Mouse (Mus musculus) lung, embryonic 15.5 days (tissue): ENCODE data around the gene Chd5. TPM values are rescaled to one million over a fixed set of nuclear protein-coding genes. Genes with fewer than 3 reads are reported as not detected.
A peak's percentile ranks its signal among the peaks of the same experiment; 100 is the strongest.

Experiments used
- ATAC-seq: fragments of 200-750 bp; cut with Nextera tagmentation; 2 replicates; pipeline ENCODE4 v1.8.0; 2017; ENCODE audit warnings: moderate number of reproducible peaks, borderline replicate concordance; ENCODE audit not compliant: low FRiP score, low TSS enrichment; ENCODE audit errors: extremely low read depth
- H3K27ac ChIP-seq: fragments of 300-500 bp; sonication (generic); 2 replicates; pipeline ENCODE4 v1.5.1; 2015; ENCODE audit warnings: moderate library complexity, mild to moderate bottlenecking, inconsistent platforms
- H3K27me3 ChIP-seq: fragments of 300-500 bp; sonication (generic); 2 replicates; pipeline ENCODE4 v1.6.1; 2015; ENCODE audit warnings: inconsistent platforms
- H3K36me3 ChIP-seq: fragments of 300-500 bp; sonication (generic); 2 replicates; pipeline ENCODE4 v1.6.1; 2015; ENCODE audit warnings: inconsistent platforms
- H3K4me1 ChIP-seq: fragments of 300-500 bp; sonication (generic); 2 replicates; pipeline ENCODE4 v1.6.1; 2015; ENCODE audit warnings: inconsistent platforms
- H3K4me2 ChIP-seq: fragments of 300-500 bp; sonication (generic); 2 replicates; pipeline ENCODE4 v1.6.1; 2015; ENCODE audit warnings: inconsistent platforms, mild to moderate bottlenecking, moderate library complexity
- H3K4me3 ChIP-seq: fragments of 300-500 bp; sonication (generic); 2 replicates; pipeline ENCODE4 v1.5.1; 2015; ENCODE audit warnings: mild to moderate bottlenecking, inconsistent platforms
- H3K9ac ChIP-seq: fragments of 300-500 bp; sonication (generic); 2 replicates; pipeline ENCODE4 v1.6.1; 2015; ENCODE audit warnings: inconsistent platforms
- H3K9me3 ChIP-seq: fragments of 300-500 bp; sonication (generic); 2 replicates; pipeline ENCODE4 v1.6.1; 2016; ENCODE audit warnings: inconsistent platforms
- whole genome bisulfite sequencing: fragments of 180-500 bp; shearing (Covaris S2); methylation state at CpG from one replicate; pipeline ENCODE4 v1.1.7; 2015; 5-methylcytosine and 5-hydroxymethylcytosine counted together
- polyA plus RNA-seq: library from polyadenylated mRNA; unstranded; fragments of >200 nt; fragmentation: Nextera tagmentation; extraction: Ambion mirVana; gene quantifications from 2 replicates; pipeline ENCODE4 v1.2.1, GENCODE M21; 2015

The Chd5 gene
- 0.03 and 0.10 TPM in 2 replicates for polyA plus RNA-seq

GRCm38 (mm10) chr4:152338419-152339292, at the start of gene Chd5:
Chd5 (plus strand) TSS chr4:152338651.
- Histone ChIP-seq H3K4me2 (peak within 1 kb of the TSS; percentile 95), H3K9me3 (no peaks in the 10 kb centered on the region), H3K27me3 (peaks cover 73% of the 10 kb centered on the region), H3K9ac (peak within 1 kb of the TSS; percentile 14), H3K4me1 (peaks cover 10% of the 10 kb centered on the region), H3K27ac (no peak within 1 kb of the TSS), H3K4me3 (peak within 1 kb of the TSS; percentile 47), H3K36me3 (peaks cover 19% of the 10 kb centered on the region)
- no peak for ATAC-seq
- 1% methylated on average over 71 of the region's 120 CpGs for WGBS

GRCm38 (mm10) chr4:152290385-152290784, 48.1 kb upstream of the Chd5 start:
- peaks cover 77% of the 10 kb centered on the region for H3K27me3 ChIP-seq
- H3K4me3 ChIP-seq, result 0 out of 2 replicates have a peak overlapping the region, but pooled peaks have one; percentile 10
- WGBS, result under 1% methylated on average over 38 of the region's 39 CpGs
- no peak overlapping the region for H3K9ac ChIP-seq
- no peak for ATAC-seq
- no peak overlapping the region for H3K27ac ChIP-seq
- no peaks in the 10 kb centered on the region for H3K36me3 ChIP-seq
- peak overlapping the region; percentile 16; the same call in 1 of the 2 replicates for H3K4me2 ChIP-seq
- H3K9me3 ChIP-seq, result no peaks in the 10 kb centered on the region
- peaks cover 12% of the 10 kb centered on the region; the same call in 1 of the 2 replicates for H3K4me1 ChIP-seq

GRCm38 (mm10) chr4:152290991-152291390, 47.5 kb upstream of the Chd5 start:
- no peaks in the 10 kb centered on the region for H3K36me3 ChIP-seq
- H3K27me3 ChIP-seq, result peaks cover 71% of the 10 kb centered on the region
- H3K9ac ChIP-seq, result no peak overlapping the region
- no peaks in the 10 kb centered on the region for H3K9me3 ChIP-seq
- no peak for ATAC-seq
- peaks cover 18% of the 10 kb centered on the region for H3K4me1 ChIP-seq
- WGBS, result 23% methylated on average over 11 of the region's 11 CpGs
- no peak overlapping the region for H3K27ac ChIP-seq
- no peak overlapping the region for H3K4me2 ChIP-seq
- H3K4me3 ChIP-seq, result no peak overlapping the region

- no peaks in the 10 kb centered on the region for H3K9me3 ChIP-seq
- H3K4me2 ChIP-seq, result peak within 1 kb of the TSS; percentile 16; the same call in 1 of the 2 replicates
- no peak within 1 kb of the TSS for H3K9ac ChIP-seq
- 27% methylated on average over 6 of the region's 6 CpGs for WGBS
- H3K4me1 ChIP-seq, result peaks cover 15% of the 10 kb centered on the region
- H3K27ac ChIP-seq, result no peak within 1 kb of the TSS
- H3K27me3 ChIP-seq, result peaks cover 65% of the 10 kb centered on the region
- H3K36me3 ChIP-seq, result no peaks in the 10 kb centered on the region
- ATAC-seq, result no peak
- H3K4me3 ChIP-seq, result no peak within 1 kb of the TSS
Observed at GRCm38 (mm10) chr4:152291562-152291961, 46.9 kb upstream of the Chd5 start, which contains the start of gene Hes3. Hes3 (minus strand) TSS chr4:152291662.

- H3K9ac ChIP-seq, result no peak overlapping the region
- peaks cover 12% of the 10 kb centered on the region for H3K4me1 ChIP-seq
- H3K9me3 ChIP-seq, result no peaks in the 10 kb centered on the region
- no peaks in the 10 kb centered on the region for H3K36me3 ChIP-seq
- ATAC-seq, result no peak
- peaks cover 58% of the 10 kb centered on the region for H3K27me3 ChIP-seq
- no peak overlapping the region for H3K4me3 ChIP-seq
- no peak overlapping the region for H3K27ac ChIP-seq
- no peak overlapping the region for H3K4me2 ChIP-seq
- 12% methylated on average over 12 of the region's 12 CpGs for WGBS
Observed at GRCm38 (mm10) chr4:152292102-152292765, 46.2 kb upstream of the Chd5 start.

- no peak overlapping the region for H3K4me3 ChIP-seq
- H3K9ac ChIP-seq, result no peak overlapping the region
- WGBS, result 51% methylated on average over 10 of the region's 10 CpGs
- H3K27ac ChIP-seq, result peak overlapping the region; percentile 38; the same call in 1 of the 2 replicates
- H3K4me2 ChIP-seq, result no peak overlapping the region
- no peaks in the 10 kb centered on the region for H3K36me3 ChIP-seq
- peaks cover 44% of the 10 kb centered on the region for H3K27me3 ChIP-seq
- peaks cover 22% of the 10 kb centered on the region for H3K4me1 ChIP-seq
- no peak for ATAC-seq
- H3K9me3 ChIP-seq, result no peaks in the 10 kb centered on the region
Observed at GRCm38 (mm10) chr4:152294188-152294929, 44.1 kb upstream of the Chd5 start.

GRCm38 (mm10) chr4:152295916-152296315, 42.5 kb upstream of the Chd5 start:
- Histone ChIP-seq H3K4me1 (peaks cover 19% of the 10 kb centered on the region), H3K9ac (no peak overlapping the region), H3K4me2 (peak overlapping the region; percentile 10; the same call in 1 of the 2 replicates), H3K27ac (0 out of 2 replicates have a peak overlapping the region, but pooled peaks have one; percentile 21), H3K4me3 (no peak overlapping the region), H3K27me3 (peaks cover 29% of the 10 kb centered on the region), H3K9me3 (no peaks in the 10 kb centered on the region), H3K36me3 (peaks cover 8% of the 10 kb centered on the region; the same call in 1 of the 2 replicates)
- WGBS, result 22% methylated on average over 4 of the region's 4 CpGs
- no peak for ATAC-seq

GRCm38 (mm10) chr4:152296371-152296770, 42.1 kb upstream of the Chd5 start:
- H3K9ac ChIP-seq, result peak overlapping the region; percentile 61; the same call in 1 of the 2 replicates

GRCm38 (mm10) chr4:152296874-152297861, 41.3 kb upstream of the Chd5 start, which contains the start of gene Icmt:
Icmt (plus strand) TSS chr4:152297227.
- Histone ChIP-seq H3K27ac (peak within 1 kb of the TSS; percentile 72), H3K27me3 (peaks cover 17% of the 10 kb centered on the region), H3K9me3 (no peaks in the 10 kb centered on the region), H3K4me2 (peak within 1 kb of the TSS; percentile 86), H3K4me1 (peaks cover 19% of the 10 kb centered on the region), H3K4me3 (peak within 1 kb of the TSS; percentile 87), H3K36me3 (peaks cover 19% of the 10 kb centered on the region), H3K9ac (peak within 1 kb of the TSS; percentile 91)
- WGBS, result under 1% methylated on average over 115 of the region's 119 CpGs
- ATAC-seq, result peak; percentile 96

More at GRCm38 (mm10) chr4:152296371-152296770, 42.1 kb upstream of the Chd5 start:
- peaks cover 19% of the 10 kb centered on the region for H3K4me1 ChIP-seq
- H3K27me3 ChIP-seq, result peaks cover 25% of the 10 kb centered on the region
- H3K36me3 ChIP-seq, result peaks cover 11% of the 10 kb centered on the region
- H3K4me3 ChIP-seq, result peak overlapping the region; percentile 87
- no peak for ATAC-seq
- peak overlapping the region; percentile 62 for H3K4me2 ChIP-seq
- 8% methylated on average over 8 of the region's 8 CpGs for WGBS
- H3K9me3 ChIP-seq, result no peaks in the 10 kb centered on the region
- peak overlapping the region; percentile 18; the same call in 1 of the 2 replicates for H3K27ac ChIP-seq

- H3K4me3 ChIP-seq, result peak overlapping the region; percentile 87; the same call in 1 of the 2 replicates
Observed at GRCm38 (mm10) chr4:152298836-152299235, 39.6 kb upstream of the Chd5 start.

More at GRCm38 (mm10) chr4:152298836-152299235, 39.6 kb upstream of the Chd5 start:
- no peak overlapping the region for H3K27ac ChIP-seq
- H3K4me1 ChIP-seq, result peaks cover 19% of the 10 kb centered on the region
- no peak overlapping the region for H3K9ac ChIP-seq
- no peak for ATAC-seq
- H3K9me3 ChIP-seq, result no peaks in the 10 kb centered on the region
- peaks cover 30% of the 10 kb centered on the region for H3K36me3 ChIP-seq
- peaks cover under 1% of the 10 kb centered on the region; the same call in 1 of the 2 replicates for H3K27me3 ChIP-seq
- WGBS, result 80% methylated on average over 14 of the region's 14 CpGs
- peak overlapping the region; percentile 86; the same call in 1 of the 2 replicates for H3K4me2 ChIP-seq
